In the genomic region with DNA sequence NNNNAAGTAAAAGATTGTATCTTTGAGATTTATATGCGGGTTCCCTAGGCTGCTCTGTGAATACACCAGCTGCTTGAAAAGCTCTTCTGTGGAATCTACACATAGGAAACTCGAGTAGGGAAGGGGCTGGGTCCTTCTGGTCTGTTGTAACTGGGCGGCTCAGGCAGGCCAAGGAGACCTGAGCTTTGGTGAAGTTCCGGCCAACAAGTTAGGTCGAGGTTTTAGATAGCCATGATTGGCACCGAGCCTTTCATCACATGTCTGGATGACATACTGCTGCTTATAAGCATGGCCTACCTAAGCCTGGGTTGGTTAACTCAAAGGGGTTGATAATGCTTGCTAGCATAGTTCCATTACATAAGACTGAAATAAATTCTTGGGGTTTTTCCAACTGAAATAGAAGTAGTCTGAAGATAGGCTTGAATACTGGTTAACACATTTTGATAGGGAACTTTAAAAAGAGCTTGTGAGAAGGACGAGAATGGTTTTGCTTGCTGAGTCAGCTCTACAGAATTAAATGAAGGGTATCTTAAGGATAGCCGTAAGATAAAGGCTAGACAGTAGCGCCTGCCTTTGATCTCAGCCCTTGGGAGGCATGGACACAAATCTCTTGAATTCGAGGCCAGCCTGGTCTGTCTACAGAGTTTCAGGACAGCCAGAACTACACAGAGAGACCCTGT, we compare ENCODE assay signal across 9 mouse cellular contexts. TPM values are rescaled to one million over a fixed set of nuclear protein-coding genes. Genes with fewer than 3 reads are reported as not detected.
A peak's percentile ranks its signal among the peaks of the same experiment; 100 is the strongest.
DNase-seq lines count a peak whose midpoint lies in the region; ATAC-seq and TF ChIP-seq lines count a peak whose summit lies in the region.
"Had no signal": no experiment of that assay in that cellular context is flagged by ENCODE, and none has a peak within 500 bp of the region (broad histone marks: within the 10 kb centered on the region; RNA-seq: fewer than 3 reads in every experiment).

No protein-coding gene starts in this region.

- H3K36me3 ChIP-seq in ES-E14 (ENCODE audit: control insufficient read depth, insufficient read depth, low read length, poor library complexity, severe bottlenecking) = peaks cover 43% of the 10 kb centered on the region
- peaks cover 23% of the 10 kb centered on the region for H3K36me3 ChIP-seq in intestine, postnatal 0 days (ENCODE audit: control insufficient read depth, insufficient read depth)
- H3K36me3 ChIP-seq in liver, embryonic 15.5 days (replicated peaks) = peaks cover 40% of the 10 kb centered on the region

- TF ChIP-seq POLR2A in cortical plate, adult 2 months (IDR thresholded peaks at IDR 0.05; ENCODE audit: extremely low read depth, insufficient read depth, low read length) = 0 out of 2 replicates have a peak, but pooled peaks have one; percentile 12

- in situ Hi-C loops in ES-E14 (cut with MboI; ENCODE audit: low sequenced_read_pairs in 2 of 2, unreplicated experiment in 2 of 2) = no loop called here

- H3K9me3 ChIP-seq in ES-E14 (ENCODE audit: control insufficient read depth, insufficient read depth, low read depth, low read length) = no peaks in the 10 kb centered on the region
- H3K9me3 ChIP-seq in intestine, postnatal 0 days (ENCODE audit: control insufficient read depth) = no peaks in the 10 kb centered on the region
- no peaks in the 10 kb centered on the region for H3K9me3 ChIP-seq in liver, embryonic 15.5 days (replicated peaks)

- TF ChIP-seq CTCF in cortical plate, adult 2 months (IDR thresholded peaks at IDR 0.05; ENCODE audit: extremely low read depth, insufficient read depth, low read length) = no peak
- TF ChIP-seq CTCF in intestine, postnatal 0 days (IDR thresholded peaks at IDR 0.05; ENCODE audit: low read depth) = no peak

- peak overlapping the region; percentile 100 for H3K9ac ChIP-seq in ES-E14 (ENCODE audit: insufficient read depth, low read depth, low read length, poor library complexity, severe bottlenecking)
- peak overlapping the region; percentile 99 for H3K9ac ChIP-seq in intestine, postnatal 0 days (ENCODE audit: low read depth, low read length)
- H3K9ac ChIP-seq in liver, embryonic 15.5 days = peak overlapping the region; percentile 98

- H3K4me3 ChIP-seq in ES-E14 (ENCODE audit: insufficient read depth in 1 of 2, low read depth in 1 of 2, low read length in 2 of 2, poor library complexity in 1 of 2, severe bottlenecking in 1 of 2) = peak overlapping the region; percentile 93 to 98
- peak overlapping the region; percentile 97 for H3K4me3 ChIP-seq in cortical plate, adult 2 months (ENCODE audit: insufficient read depth, low read length)
- H3K4me3 ChIP-seq in intestine, postnatal 0 days (ENCODE audit: low read depth, low read length) = peak overlapping the region; percentile 96
- peak overlapping the region; percentile 84 for H3K4me3 ChIP-seq in liver, embryonic 15.5 days (replicated peaks)

- 2% methylated on average over 10 of the region's 10 CpGs for WGBS in intestine, postnatal 0 days
- 2% methylated on average over 10 of the region's 10 CpGs for WGBS in liver, embryonic 15.5 days (ENCODE audit: insufficient replicate concordance)

- H3K27me3 ChIP-seq in intestine, postnatal 0 days (replicated peaks; ENCODE audit: control insufficient read depth, insufficient read depth, low read length) = no peaks in the 10 kb centered on the region
- peaks cover 7% of the 10 kb centered on the region; the same call in 1 of the 2 replicates for H3K27me3 ChIP-seq in liver, embryonic 15.5 days

- H3K4me2 ChIP-seq in intestine, postnatal 0 days (replicated peaks; ENCODE audit: low read depth) = peak overlapping the region; percentile 77
- peak overlapping the region; percentile 76 for H3K4me2 ChIP-seq in liver, embryonic 15.5 days

- H3K27ac ChIP-seq in ES-E14 (ENCODE audit: insufficient read depth, low read depth, low read length, poor library complexity, severe bottlenecking) = peak overlapping the region; percentile 60
- H3K27ac ChIP-seq in cortical plate, adult 2 months (ENCODE audit: insufficient read depth, low read length) = peak overlapping the region; percentile 32; the same call in 1 of the 2 replicates
- H3K27ac ChIP-seq in intestine, postnatal 0 days (ENCODE audit: low read depth, low read length) = peak overlapping the region; percentile 95
- H3K27ac ChIP-seq in liver, embryonic 15.5 days (replicated peaks) = peak overlapping the region; percentile 87

- DNase-seq in 416B (ENCODE audit: low read depth) (peak; percentile 90), ES-E14 (ENCODE audit: low read depth, low spot score) (no peak)
- DNase-seq in neural tube, embryonic 10.5 days (ENCODE audit: extremely low spot score, low spot score) = peak; percentile 35
- no peak for DNase-seq in thymus, postnatal 14 days

- peaks cover 5 to 20% of the 10 kb centered on the region in 2 experiments; a peak in 3 of 4 replicates for H3K4me1 ChIP-seq in ES-E14 (ENCODE audit: control insufficient read depth in 2 of 2, insufficient read depth in 2 of 2, low read length in 2 of 2, poor library complexity in 1 of 2)
- H3K4me1 ChIP-seq in cortical plate, adult 2 months (ENCODE audit: control insufficient read depth, insufficient read depth, low read length) = peaks cover 7% of the 10 kb centered on the region; the same call in 1 of the 2 replicates
- peaks cover 6% of the 10 kb centered on the region; the same call in 1 of the 2 replicates for H3K4me1 ChIP-seq in intestine, postnatal 0 days (replicated peaks; ENCODE audit: control insufficient read depth, insufficient read depth, low read length)
- peaks cover 51% of the 10 kb centered on the region for H3K4me1 ChIP-seq in liver, embryonic 15.5 days (replicated peaks)

- peak; percentile 47 for ATAC-seq in granulocyte monocyte progenitor cell, adult 5-6 weeks (replicated peaks; ENCODE audit: poor library complexity, severe bottlenecking)
- ATAC-seq in intestine, postnatal 0 days = peak; percentile 38
- peak; percentile 6; the same call in 1 of the 2 replicates for ATAC-seq in liver, embryonic 15.5 days (ENCODE audit: insufficient read depth)

TF ChIP-seq in ES-E14, 5 proteins besides CTCF, POLR2A, EP300 and RAD21:
- peak; percentile 72; the same call in 1 of the 2 replicates for TF ChIP-seq MAFK (IDR thresholded peaks at IDR 0.05; ENCODE audit: insufficient read depth, low read depth, low read length)
- no peak for TF ChIP-seq CHD2 (IDR thresholded peaks at IDR 0.05; ENCODE audit: low read depth, low read length)

RNA-seq across cellular contexts. Expression of a gene that starts 1.5 kb away (rescaled TPM):
- total RNA-seq in ES-E14 (2012; rRNA removed) = 746 and 1,114 TPM in 2 replicates
- 175 and 177 TPM in 2 replicates for polyA plus RNA-seq in cortical plate, adult 2 months (2012; rRNA removed)
- 1,470 and 1,497 TPM in 2 replicates for total RNA-seq in granulocyte monocyte progenitor cell, adult 5-6 weeks (2014; fragmentation: Nextera tagmentation)
- total RNA-seq in granulocyte monocyte progenitor cell, adult 5-6 weeks (2017) = 2,024 and 2,260 TPM in 2 replicates
- 511 and 531 TPM in 2 replicates for polyA plus RNA-seq in intestine, postnatal 0 days (2015; fragmentation: Nextera tagmentation; extraction: Ambion mirVana)
- polyA plus RNA-seq in liver, embryonic 15.5 days (2015; fragmentation: Nextera tagmentation; extraction: Ambion mirVana) = 312 and 355 TPM in 2 replicates

RNA-seq across cellular contexts. Expression of a gene that starts 21.9 kb away (rescaled TPM):
- total RNA-seq in ES-E14 (2012; rRNA removed) = 125 and 240 TPM in 2 replicates
- polyA plus RNA-seq in cortical plate, adult 2 months (2012; rRNA removed) = 66.9 and 67.7 TPM in 2 replicates
- total RNA-seq in granulocyte monocyte progenitor cell, adult 5-6 weeks (2014; fragmentation: Nextera tagmentation) = 204 and 218 TPM in 2 replicates
- 321 and 371 TPM in 2 replicates for total RNA-seq in granulocyte monocyte progenitor cell, adult 5-6 weeks (2017)
- polyA plus RNA-seq in intestine, postnatal 0 days (2015; fragmentation: Nextera tagmentation; extraction: Ambion mirVana) = 264 and 269 TPM in 2 replicates
- 188 and 217 TPM in 2 replicates for polyA plus RNA-seq in liver, embryonic 15.5 days (2015; fragmentation: Nextera tagmentation; extraction: Ambion mirVana)

RNA-seq across cellular contexts. Expression of a gene that starts 21.9 kb away (rescaled TPM):
- 51.8 and 63.5 TPM in 2 replicates for total RNA-seq in ES-E14 (2012; rRNA removed)
- polyA plus RNA-seq in cortical plate, adult 2 months (2012; rRNA removed) = 7.5 and 8.1 TPM in 2 replicates
- 114 and 132 TPM in 2 replicates for total RNA-seq in granulocyte monocyte progenitor cell, adult 5-6 weeks (2014; fragmentation: Nextera tagmentation)
- total RNA-seq in granulocyte monocyte progenitor cell, adult 5-6 weeks (2017) = 121 and 124 TPM in 2 replicates
- 18.7 and 22.1 TPM in 2 replicates for polyA plus RNA-seq in intestine, postnatal 0 days (2015; fragmentation: Nextera tagmentation; extraction: Ambion mirVana)
- polyA plus RNA-seq in liver, embryonic 15.5 days (2015; fragmentation: Nextera tagmentation; extraction: Ambion mirVana) = 66.9 and 69.3 TPM in 2 replicates

RNA-seq across cellular contexts. Expression of a gene that starts 29.5 kb away (rescaled TPM):
- total RNA-seq in ES-E14 (2012; rRNA removed) = 0.22 TPM in 1 of 2 replicates, not detected in the other
- not detected in 2 replicates for polyA plus RNA-seq in cortical plate, adult 2 months (2012; rRNA removed)
- total RNA-seq in granulocyte monocyte progenitor cell, adult 5-6 weeks (2014; fragmentation: Nextera tagmentation) = not detected in 2 replicates
- not detected in 2 replicates for total RNA-seq in granulocyte monocyte progenitor cell, adult 5-6 weeks (2017)
- 0.74 and 0.86 TPM in 2 replicates for polyA plus RNA-seq in intestine, postnatal 0 days (2015; fragmentation: Nextera tagmentation; extraction: Ambion mirVana)
- 0.09 and 0.13 TPM in 2 replicates for polyA plus RNA-seq in liver, embryonic 15.5 days (2015; fragmentation: Nextera tagmentation; extraction: Ambion mirVana)
- total RNA-seq: left cerebral cortex, postnatal 10 days had no signal

RNA-seq across cellular contexts. Expression of a gene that starts 46.2 kb away (rescaled TPM):
- 1,760 and 2,075 TPM in 2 replicates for total RNA-seq in ES-E14 (2012; rRNA removed)
- polyA plus RNA-seq in cortical plate, adult 2 months (2012; rRNA removed) = 1,438 and 1,451 TPM in 2 replicates
- 1,867 and 2,007 TPM in 2 replicates for total RNA-seq in granulocyte monocyte progenitor cell, adult 5-6 weeks (2014; fragmentation: Nextera tagmentation)
- total RNA-seq in granulocyte monocyte progenitor cell, adult 5-6 weeks (2017) = 1,997 and 2,300 TPM in 2 replicates
- 2,460 and 2,644 TPM in 2 replicates for polyA plus RNA-seq in intestine, postnatal 0 days (2015; fragmentation: Nextera tagmentation; extraction: Ambion mirVana)
- 1,834 and 1,894 TPM in 2 replicates for polyA plus RNA-seq in liver, embryonic 15.5 days (2015; fragmentation: Nextera tagmentation; extraction: Ambion mirVana)

Comparison
In these comparisons a context has a peak if more than half of its experiments do, and no peak if none do; other contexts are left out.
1. DNase-seq: peak in 416B (single experiment) and neural tube, embryonic 10.5 days (single experiment); none in ES-E14 (single experiment) and thymus, postnatal 14 days (single experiment).
2. H3K27ac ChIP-seq: peak in every context shown above with its lines; median percentile 95 in intestine, postnatal 0 days; 87 in liver, embryonic 15.5 days; 60 in ES-E14; 32 in cortical plate, adult 2 months.
3. Peak in every context shown above with its lines, with median percentiles within 50 percentile points of each other: H3K4me3 ChIP-seq, H3K9ac ChIP-seq and ATAC-seq.